Mouse (Mus musculus) heart, adult 2 months (tissue): ENCODE measurements around the gene Ppm1e.

Experiments
- CTCF ChIP-seq: fragments of 200-600 bp; IDR thresholded peaks from 2 replicates; pipeline ENCODE4 v1.8.1; 2022; ENCODE audit warnings: antibody characterized with exemption, mild to moderate bottlenecking, moderate library complexity
- EP300 ChIP-seq: fragments of 200-500 bp; IDR thresholded peaks from 2 replicates; pipeline ENCODE4 v1.6.1; 2011; ENCODE audit warnings: low read depth, low read length, control low read depth; ENCODE audit not compliant: insufficient read depth
- POLR2A ChIP-seq: fragments of 200-500 bp; IDR thresholded peaks from 2 replicates; pipeline ENCODE4 v1.6.1; 2011; ENCODE audit warnings: mild to moderate bottlenecking, low read depth, low read length, control low read depth; ENCODE audit not compliant: insufficient read depth

GRCm38 (mm10) chr11:87238891-87239530, 119.8 kb downstream of the Ppm1e start:
- no peak for TF ChIP-seq CTCF
- TF ChIP-seq POLR2A: no peak
- no peak for TF ChIP-seq EP300
